Mouse (Mus musculus): ENCODE data around the gene Olfr1346. TPM values are rescaled to one million over a fixed set of nuclear protein-coding genes. Genes with fewer than 3 reads are reported as not detected.
"Not testable (repeated sequence)": the region's sequence is repeated elsewhere in the genome, so short reads cannot be mapped to it uniquely, and the experiment has no call there.

The Olfr1346 gene
- polyA plus RNA-seq (2011; ENCODE audit: insufficient read depth, insufficient read length, low replicate concordance, missing spikeins) = 0.27 TPM in 1 of 2 replicates, not detected in the other

DNA sequence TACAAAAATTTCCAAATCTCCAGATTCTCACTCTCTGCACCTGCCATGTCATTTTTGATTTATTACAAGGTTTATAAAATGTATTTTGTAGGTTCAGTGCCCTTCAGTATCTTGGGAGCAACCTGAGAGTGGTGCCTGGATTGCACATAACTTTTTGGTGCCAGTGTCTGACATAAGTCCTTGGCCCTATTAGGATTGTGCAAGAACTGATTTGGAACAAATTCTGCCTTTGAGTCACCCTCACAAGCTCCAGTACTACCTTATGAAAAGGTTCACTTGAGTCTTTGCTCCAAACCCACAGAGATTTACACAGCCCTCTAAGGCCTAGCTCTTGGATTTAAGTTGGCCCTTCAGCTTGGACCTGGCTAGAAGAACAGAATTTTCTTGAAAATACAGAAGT, at the start of gene Olfr1346:
Gene Olfr1346 (plus strand): TSS at position 151 of the 400 bp plus-strand sequence.
- H3K4me1 ChIP-seq (ENCODE audit: control insufficient read depth, insufficient read depth, low read length) = no peaks in the 10 kb centered on the region
- TF ChIP-seq CTCF (IDR thresholded peaks at IDR 0.05; ENCODE audit: control insufficient read depth, insufficient read depth, low read length) (no peak), POLR2A (IDR thresholded peaks at IDR 0.05; ENCODE audit: borderline replicate concordance, control insufficient read depth, low read depth, low read length) (no peak)
- H3K27ac ChIP-seq (ENCODE audit: control insufficient read depth, insufficient read depth, low read depth, low read length, poor library complexity) = no peak within 1 kb of the TSS
- no peak within 1 kb of the TSS for H3K4me3 ChIP-seq (replicated peaks; ENCODE audit: control insufficient read depth, low read depth, low read length)

DNA sequence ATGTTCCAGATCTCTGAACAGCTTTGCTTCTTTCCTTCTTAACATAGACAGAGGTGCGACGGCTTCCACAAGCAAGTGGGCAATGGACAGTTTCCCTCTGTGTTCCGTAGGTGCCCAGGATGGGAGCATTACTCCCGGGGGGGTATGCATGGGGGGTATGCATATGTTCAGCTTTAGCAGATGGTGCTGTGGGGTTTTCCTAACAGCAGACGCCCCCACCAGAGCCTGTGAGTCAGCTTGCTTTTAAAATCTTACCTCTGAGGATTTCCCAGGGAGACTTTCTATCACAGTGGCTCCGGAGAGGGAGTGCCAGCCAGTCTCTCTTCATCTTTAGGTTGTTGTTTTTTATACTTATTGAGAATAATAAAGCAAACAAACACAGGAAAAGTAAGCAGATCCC, 47.0 kb upstream of the Olfr1346 start:
- Histone ChIP-seq H3K27ac (ENCODE audit: control insufficient read depth, insufficient read depth, low read depth, low read length, poor library complexity) (no peak overlapping the region), H3K4me1 (ENCODE audit: control insufficient read depth, insufficient read depth, low read length) (no peaks in the 10 kb centered on the region), H3K4me3 (replicated peaks; ENCODE audit: control insufficient read depth, low read depth, low read length) (no peak overlapping the region)
- TF ChIP-seq POLR2A (IDR thresholded peaks at IDR 0.05; ENCODE audit: borderline replicate concordance, control insufficient read depth, low read depth, low read length) (no peak), CTCF (IDR thresholded peaks at IDR 0.05; ENCODE audit: control insufficient read depth, insufficient read depth, low read length) (no peak)
- 75% methylated on average over 6 of the region's 6 CpGs for WGBS

DNA sequence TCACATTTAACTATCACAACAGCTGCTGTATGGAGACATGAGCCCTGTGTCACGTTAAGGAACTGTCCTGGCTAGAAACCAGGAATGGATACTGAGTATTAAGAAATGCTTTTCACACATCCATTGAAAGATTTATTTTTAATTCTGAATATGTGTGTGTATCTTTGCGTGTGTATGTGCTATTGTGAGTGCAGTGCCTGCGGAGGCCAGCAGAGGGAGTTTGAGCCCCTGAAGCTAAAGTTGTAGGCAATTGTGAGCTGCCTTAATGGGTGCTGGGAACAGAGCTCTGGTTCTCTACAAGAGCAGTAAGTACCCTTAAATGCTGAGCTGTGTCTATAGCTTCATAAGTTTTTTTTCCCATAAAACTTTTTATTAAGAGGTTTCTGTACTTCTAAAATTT, 37.5 kb upstream of the Olfr1346 start:
- H3K4me1 ChIP-seq (ENCODE audit: control insufficient read depth, insufficient read depth, low read length) = no peaks in the 10 kb centered on the region
- no peak for TF ChIP-seq POLR2A (IDR thresholded peaks at IDR 0.05; ENCODE audit: borderline replicate concordance, control insufficient read depth, low read depth, low read length)
- 0 out of 2 replicates have a peak, but pooled peaks have one; percentile 15 for TF ChIP-seq CTCF (IDR thresholded peaks at IDR 0.05; ENCODE audit: control insufficient read depth, insufficient read depth, low read length)
- no peak overlapping the region for H3K27ac ChIP-seq (ENCODE audit: control insufficient read depth, insufficient read depth, low read depth, low read length, poor library complexity)
- H3K4me3 ChIP-seq (replicated peaks; ENCODE audit: control insufficient read depth, low read depth, low read length) = no peak overlapping the region
- WGBS = 85% methylated on average over 3 of the region's 3 CpGs

DNA sequence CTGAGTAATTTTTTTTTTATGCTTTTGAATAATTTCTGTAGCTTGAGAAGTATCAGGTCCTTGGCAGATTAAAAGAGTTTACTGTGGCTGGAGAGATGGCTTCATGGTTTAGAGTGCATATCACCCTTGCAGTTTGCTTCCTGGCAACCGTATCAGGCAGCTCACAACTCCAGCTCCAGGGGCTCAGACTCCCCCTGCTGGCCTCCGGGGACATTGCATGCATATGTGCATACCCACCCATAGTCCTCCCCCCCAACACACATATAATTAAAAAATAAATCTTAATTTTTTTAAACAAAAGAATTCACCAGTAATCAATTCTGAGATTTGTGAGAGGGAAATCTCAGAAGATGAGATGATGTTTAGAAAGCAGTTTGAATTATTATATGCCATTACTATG, 36.6 kb upstream of the Olfr1346 start:
- Histone ChIP-seq H3K27ac (ENCODE audit: control insufficient read depth, insufficient read depth, low read depth, low read length, poor library complexity) (no peak overlapping the region), H3K4me1 (ENCODE audit: control insufficient read depth, insufficient read depth, low read length) (no peaks in the 10 kb centered on the region), H3K4me3 (replicated peaks; ENCODE audit: control insufficient read depth, low read depth, low read length) (no peak overlapping the region)
- TF ChIP-seq CTCF (IDR thresholded peaks at IDR 0.05; ENCODE audit: control insufficient read depth, insufficient read depth, low read length) (peak; percentile 70), POLR2A (IDR thresholded peaks at IDR 0.05; ENCODE audit: borderline replicate concordance, control insufficient read depth, low read depth, low read length) (no peak)
- 23% methylated on average over 2 of the region's 2 CpGs for WGBS

DNA sequence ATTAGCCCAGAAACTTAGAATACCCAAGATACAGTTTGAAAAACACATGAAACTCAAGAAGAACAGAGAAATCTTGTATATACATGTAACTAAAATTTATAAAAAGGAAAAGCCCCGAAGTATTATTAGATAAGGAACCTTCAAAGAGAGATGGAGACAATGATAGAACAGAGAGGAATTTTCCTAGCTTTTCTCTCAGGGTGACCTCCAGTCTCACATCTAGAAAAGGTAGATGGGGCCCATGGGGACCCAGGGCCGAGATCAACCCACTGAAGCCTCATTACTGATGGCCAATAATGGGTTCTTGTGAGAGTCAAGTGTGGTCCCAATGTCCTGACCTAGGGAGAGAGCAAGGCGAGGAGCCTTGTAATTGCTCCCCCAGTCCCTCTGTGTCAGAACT, 28.5 kb upstream of the Olfr1346 start, which contains the start of gene Olfr1344:
Gene Olfr1344 (plus strand): TSS at position 301 of the 400 bp plus-strand sequence.
- Histone ChIP-seq H3K4me1 (ENCODE audit: control insufficient read depth, insufficient read depth, low read length) (no peaks in the 10 kb centered on the region), H3K4me3 (replicated peaks; ENCODE audit: control insufficient read depth, low read depth, low read length) (no peak within 1 kb of the TSS), H3K27ac (ENCODE audit: control insufficient read depth, insufficient read depth, low read depth, low read length, poor library complexity) (no peak within 1 kb of the TSS)
- 49% methylated on average over 3 of the region's 3 CpGs for WGBS
- TF ChIP-seq CTCF (IDR thresholded peaks at IDR 0.05; ENCODE audit: control insufficient read depth, insufficient read depth, low read length) (no peak), POLR2A (IDR thresholded peaks at IDR 0.05; ENCODE audit: borderline replicate concordance, control insufficient read depth, low read depth, low read length) (no peak)

DNA sequence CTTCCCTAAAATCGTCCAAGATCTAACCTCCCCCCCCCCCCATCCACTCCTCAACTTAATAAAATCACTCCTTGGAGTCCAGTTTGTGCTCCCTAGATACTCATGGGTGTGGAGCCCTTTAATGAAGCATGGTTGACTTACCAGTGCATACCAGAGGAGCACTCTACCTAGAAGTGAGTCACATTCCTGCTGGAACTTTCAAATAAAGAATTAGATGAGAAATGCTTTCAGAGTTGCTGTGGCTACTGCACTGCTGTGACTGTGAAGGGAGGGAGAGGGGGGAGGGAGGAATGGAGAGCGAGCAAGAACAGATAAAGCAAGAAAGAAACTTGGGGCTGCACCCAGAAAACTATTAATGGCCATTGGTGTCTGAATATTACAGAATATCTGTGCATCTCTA, 25.7 kb upstream of the Olfr1346 start:
- Histone ChIP-seq H3K27ac (ENCODE audit: control insufficient read depth, insufficient read depth, low read depth, low read length, poor library complexity) (no peak overlapping the region), H3K4me3 (replicated peaks; ENCODE audit: control insufficient read depth, low read depth, low read length) (no peak overlapping the region), H3K4me1 (ENCODE audit: control insufficient read depth, insufficient read depth, low read length) (no peaks in the 10 kb centered on the region)
- TF ChIP-seq POLR2A (IDR thresholded peaks at IDR 0.05; ENCODE audit: borderline replicate concordance, control insufficient read depth, low read depth, low read length) (no peak), CTCF (IDR thresholded peaks at IDR 0.05; ENCODE audit: control insufficient read depth, insufficient read depth, low read length) (no peak)
- 64% methylated on average over 2 of the region's 2 CpGs for WGBS

DNA sequence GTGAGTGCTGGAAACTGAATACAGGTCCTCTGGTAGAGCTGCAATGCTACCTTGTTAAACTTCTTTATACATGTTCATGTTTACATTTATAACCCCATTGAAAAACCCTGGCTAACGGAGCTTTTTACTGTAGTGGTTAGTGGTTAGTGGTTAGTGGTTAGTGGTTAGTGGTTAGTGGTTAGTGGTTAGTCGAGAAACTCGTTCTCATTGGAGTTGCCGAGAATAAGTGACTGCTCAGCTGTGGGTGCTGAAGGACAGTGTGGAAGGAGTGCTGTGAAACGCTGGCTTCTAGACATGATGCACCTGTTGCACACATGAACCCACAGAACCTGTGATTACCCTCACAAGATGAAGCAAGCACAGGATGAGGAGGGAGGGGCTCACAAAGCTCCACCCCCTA, 19.1 kb upstream of the Olfr1346 start:
- Histone ChIP-seq H3K4me3 (replicated peaks; ENCODE audit: control insufficient read depth, low read depth, low read length) (no peak overlapping the region), H3K27ac (ENCODE audit: control insufficient read depth, insufficient read depth, low read depth, low read length, poor library complexity) (no peak overlapping the region), H3K4me1 (ENCODE audit: control insufficient read depth, insufficient read depth, low read length) (no peaks in the 10 kb centered on the region)
- TF ChIP-seq POLR2A (IDR thresholded peaks at IDR 0.05; ENCODE audit: borderline replicate concordance, control insufficient read depth, low read depth, low read length) (no peak), CTCF (IDR thresholded peaks at IDR 0.05; ENCODE audit: control insufficient read depth, insufficient read depth, low read length) (no peak)
- 6% methylated on average over 5 of the region's 5 CpGs for WGBS

DNA sequence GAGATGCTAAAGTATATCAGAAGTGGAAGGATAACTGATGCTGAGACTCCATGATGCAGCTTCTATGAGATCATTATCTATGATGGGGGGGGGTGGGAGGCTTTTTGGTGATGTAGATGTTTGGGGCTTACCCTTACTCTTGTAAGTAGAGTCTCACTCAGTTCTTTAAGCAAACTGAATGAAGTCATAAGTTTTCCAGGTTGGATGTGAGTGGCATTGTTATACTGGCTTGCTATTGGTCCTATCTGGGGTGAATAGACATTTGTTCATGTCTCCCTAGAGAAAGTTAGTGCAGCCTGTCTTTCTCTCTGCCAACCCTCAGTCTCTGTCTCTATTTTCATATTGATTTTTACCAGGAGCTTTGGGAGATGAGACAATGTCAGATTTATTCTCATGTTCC, 11.0 kb upstream of the Olfr1346 start, which contains the start of gene Olfr1336:
Gene Olfr1336 (plus strand): TSS at position 301 of the 400 bp plus-strand sequence.
- Histone ChIP-seq H3K27ac (ENCODE audit: control insufficient read depth, insufficient read depth, low read depth, low read length, poor library complexity) (no peak within 1 kb of the TSS), H3K4me1 (ENCODE audit: control insufficient read depth, insufficient read depth, low read length) (no peaks in the 10 kb centered on the region), H3K4me3 (replicated peaks; ENCODE audit: control insufficient read depth, low read depth, low read length) (no peak within 1 kb of the TSS)
- no peak for TF ChIP-seq POLR2A (IDR thresholded peaks at IDR 0.05; ENCODE audit: borderline replicate concordance, control insufficient read depth, low read depth, low read length)
- TF ChIP-seq CTCF (IDR thresholded peaks at IDR 0.05; ENCODE audit: control insufficient read depth, insufficient read depth, low read length) = no peak

DNA sequence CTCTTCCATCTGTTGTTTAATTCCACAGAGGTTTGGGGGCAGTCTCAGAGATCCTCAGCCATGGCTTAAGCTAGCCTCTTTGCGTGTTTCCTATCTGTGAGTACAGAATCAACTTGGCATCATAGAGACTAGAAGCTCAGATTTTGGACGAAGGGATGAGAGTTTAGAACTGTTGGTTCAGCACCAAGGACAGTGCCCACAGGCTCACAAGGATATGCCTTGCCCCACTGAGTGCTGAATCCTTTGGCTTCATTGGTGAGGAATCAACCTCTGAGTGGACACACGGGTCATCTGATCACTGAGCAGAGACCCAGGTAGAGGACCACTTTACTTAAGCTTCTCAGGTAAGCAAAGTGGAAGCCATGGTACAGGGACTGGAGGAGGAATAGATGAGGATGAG, 10.5 kb upstream of the Olfr1346 start:
- TF ChIP-seq CTCF (IDR thresholded peaks at IDR 0.05; ENCODE audit: control insufficient read depth, insufficient read depth, low read length) = no peak
- 38% methylated on average over 3 of the region's 3 CpGs for WGBS
- Histone ChIP-seq H3K27ac (ENCODE audit: control insufficient read depth, insufficient read depth, low read depth, low read length, poor library complexity) (no peak overlapping the region), H3K4me1 (ENCODE audit: control insufficient read depth, insufficient read depth, low read length) (no peaks in the 10 kb centered on the region), H3K4me3 (replicated peaks; ENCODE audit: control insufficient read depth, low read depth, low read length) (no peak overlapping the region)

DNA sequence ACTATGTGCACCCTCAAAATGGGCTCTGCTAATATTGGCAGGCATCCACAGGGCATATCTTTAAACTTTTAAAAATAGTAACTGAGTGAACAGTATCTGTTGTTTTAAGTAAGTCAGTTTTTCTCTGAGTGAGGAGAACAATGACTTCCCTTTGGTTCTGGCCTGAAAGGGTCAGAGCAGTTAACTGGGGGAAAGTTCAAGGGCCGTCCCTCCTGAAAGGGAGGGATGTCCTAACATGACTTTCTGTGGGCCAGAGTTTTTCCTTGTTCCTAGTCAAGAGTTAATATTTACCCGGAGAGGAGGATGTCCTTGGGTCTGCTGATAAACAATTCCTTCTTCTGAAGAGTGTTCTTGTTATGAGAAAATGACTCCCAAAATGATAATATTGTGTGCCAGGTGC, 10.7 kb downstream of the Olfr1346 start:
- H3K4me1 ChIP-seq (ENCODE audit: control insufficient read depth, insufficient read depth, low read length); H3K4me3 ChIP-seq (replicated peaks; ENCODE audit: control insufficient read depth, low read depth, low read length); H3K27ac ChIP-seq (ENCODE audit: control insufficient read depth, insufficient read depth, low read depth, low read length, poor library complexity): not testable (repeated sequence)
- whole genome bisulfite sequencing = 72% methylated on average over 2 of the region's 2 CpGs

Data from bone marrow, adult 2 months (tissue).